Mouse (Mus musculus) liver, embryonic 16.5 days (tissue): ENCODE measurements at regions not wholly inside any gene's neighbourhood (a gene's known extent, or its start where the extent isn't known, plus 50 kb on each side); places are given as distances from the start of the nearest gene placed in this dataset.

Source experiments
- ATAC-seq: fragments of 200-750 bp; cut with Nextera tagmentation; 2 replicates; pipeline ENCODE4 v1.8.0; 2017; ENCODE audit warnings: low read depth, mild to moderate bottlenecking, moderate number of reproducible peaks, moderate library complexity
- H3K27ac ChIP-seq: fragments of 300-500 bp; sonication (generic); 2 replicates; pipeline ENCODE4 v1.5.1; 2014; ENCODE audit warnings: mild to moderate bottlenecking, low read length
- H3K27me3 ChIP-seq: fragments of 300-500 bp; sonication (generic); 2 replicates; pipeline ENCODE4 v1.6.1; 2014; ENCODE audit warnings: low read depth, low read length, mixed read lengths; ENCODE audit not compliant: control insufficient read depth, insufficient read depth
- H3K36me3 ChIP-seq: fragments of 300-500 bp; sonication (generic); 2 replicates; pipeline ENCODE4 v1.6.1; 2014; ENCODE audit warnings: mild to moderate bottlenecking; ENCODE audit not compliant: control insufficient read depth, insufficient read depth
- H3K4me1 ChIP-seq: fragments of 300-500 bp; sonication (generic); 2 replicates; pipeline ENCODE4 v1.6.1; 2014; ENCODE audit warnings: low read depth, low read length, mixed read lengths; ENCODE audit not compliant: control insufficient read depth
- H3K4me2 ChIP-seq: fragments of 300-500 bp; sonication (generic); 2 replicates; pipeline ENCODE4 v1.6.1; 2014; ENCODE audit warnings: low read depth, low read length, mixed read lengths
- H3K4me3 ChIP-seq: fragments of 300-500 bp; sonication (generic); 2 replicates; pipeline ENCODE4 v1.5.1; 2014; ENCODE audit warnings: low read depth, mild to moderate bottlenecking, low read length
- H3K9ac ChIP-seq: fragments of 300-500 bp; sonication (generic); 2 replicates; pipeline ENCODE4 v1.6.1; 2014; ENCODE audit warnings: low read depth, low read length
- H3K9me3 ChIP-seq: fragments of 300-500 bp; sonication (generic); replicated peaks from 2 replicates; pipeline ENCODE4 v1.6.1; 2016; ENCODE audit warnings: low read length; ENCODE audit not compliant: control insufficient read depth
- WGBS: fragments of 180-500 bp; shearing (Covaris S2); extraction: QIAGEN DNeasy Blood & Tissue Kit; methylation state at CpG from one replicate; pipeline ENCODE4 v1.1.7; 2014; ENCODE audit not compliant: insufficient replicate concordance; 5-methylcytosine and 5-hydroxymethylcytosine counted together

- Histone ChIP-seq H3K36me3 (no peaks in the 10 kb centered on the region), H3K4me3 (no peak overlapping the region), H3K4me2 (no peak overlapping the region), H3K9ac (no peak overlapping the region), H3K27me3 (no peaks in the 10 kb centered on the region), H3K4me1 (no peaks in the 10 kb centered on the region), H3K9me3 (no peaks in the 10 kb centered on the region), H3K27ac (no peak overlapping the region)
- 51% methylated on average over 2 of the region's 2 CpGs for WGBS
- ATAC-seq: no peak
Measured at GRCm38 (mm10) chr6:95006485-95006884, 110.6 kb upstream of the Kbtbd8 start.

- 51% methylated on average over 3 of the region's 3 CpGs for WGBS
- no peaks in the 10 kb centered on the region for H3K4me1 ChIP-seq
- no peak overlapping the region for H3K27ac ChIP-seq
- no peak for ATAC-seq
- no peaks in the 10 kb centered on the region for H3K27me3 ChIP-seq
- no peak overlapping the region for H3K4me3 ChIP-seq
- H3K4me2 ChIP-seq: no peak overlapping the region
- no peaks in the 10 kb centered on the region for H3K36me3 ChIP-seq
- H3K9me3 ChIP-seq: no peaks in the 10 kb centered on the region
- H3K9ac ChIP-seq: no peak overlapping the region
Measured at GRCm38 (mm10) chr6:95003716-95004115, 113.3 kb upstream of the Kbtbd8 start.

- 40% methylated on average over 4 of the region's 4 CpGs for WGBS
- Histone ChIP-seq H3K27ac (no peak overlapping the region), H3K4me2 (no peak overlapping the region), H3K36me3 (no peaks in the 10 kb centered on the region), H3K9ac (no peak overlapping the region), H3K4me3 (no peak overlapping the region), H3K4me1 (no peaks in the 10 kb centered on the region), H3K9me3 (no peaks in the 10 kb centered on the region), H3K27me3 (no peaks in the 10 kb centered on the region)
- ATAC-seq: no peak
Measured at GRCm38 (mm10) chr6:94999562-94999961, 117.5 kb upstream of the Kbtbd8 start.

GRCm38 (mm10) chr6:94999002-94999401, 118.0 kb upstream of the Kbtbd8 start:
- no peaks in the 10 kb centered on the region for H3K4me1 ChIP-seq
- 52% methylated on average over 6 of the region's 6 CpGs for WGBS
- no peak overlapping the region for H3K4me2 ChIP-seq
- no peak overlapping the region for H3K4me3 ChIP-seq
- no peaks in the 10 kb centered on the region for H3K36me3 ChIP-seq
- no peaks in the 10 kb centered on the region for H3K9me3 ChIP-seq
- no peak overlapping the region for H3K9ac ChIP-seq
- H3K27ac ChIP-seq: no peak overlapping the region
- H3K27me3 ChIP-seq: no peaks in the 10 kb centered on the region
- no peak for ATAC-seq

DNA sequence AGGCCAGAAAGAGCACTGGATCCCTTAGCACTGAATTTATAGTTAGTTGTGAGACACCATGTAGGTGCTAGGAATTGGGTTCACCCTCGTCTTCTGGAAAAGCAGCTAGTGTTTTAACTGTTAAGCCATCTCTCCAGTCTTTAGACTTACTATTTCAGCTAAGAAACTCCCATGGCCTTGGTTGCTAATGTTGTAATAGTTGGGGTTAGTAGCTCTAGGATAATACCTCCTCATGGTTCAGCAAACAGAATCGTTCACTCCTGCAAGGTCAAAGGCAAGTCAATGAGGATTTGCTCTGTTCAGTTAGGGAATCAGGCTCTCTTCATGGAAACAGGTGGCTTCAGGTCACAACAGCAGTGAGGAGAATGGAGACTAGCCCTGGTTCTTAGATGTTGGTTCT, 118.7 kb upstream of the Kbtbd8 start:
- Histone ChIP-seq H3K9me3 (no peaks in the 10 kb centered on the region), H3K27ac (no peak overlapping the region), H3K4me1 (no peaks in the 10 kb centered on the region), H3K4me2 (no peak overlapping the region), H3K9ac (no peak overlapping the region), H3K27me3 (no peaks in the 10 kb centered on the region), H3K36me3 (no peaks in the 10 kb centered on the region), H3K4me3 (no peak overlapping the region)
- no peak for ATAC-seq
- 48% methylated on average over 2 of the region's 2 CpGs for WGBS

- 74% methylated on average over 1 of the region's 1 CpGs for WGBS
- no peak overlapping the region for H3K4me2 ChIP-seq
- no peaks in the 10 kb centered on the region for H3K27me3 ChIP-seq
- no peaks in the 10 kb centered on the region for H3K36me3 ChIP-seq
- H3K9ac ChIP-seq: no peak overlapping the region
- ATAC-seq: no peak
- no peaks in the 10 kb centered on the region for H3K9me3 ChIP-seq
- no peak overlapping the region for H3K4me3 ChIP-seq
- no peak overlapping the region for H3K27ac ChIP-seq
- no peaks in the 10 kb centered on the region for H3K4me1 ChIP-seq
Measured at GRCm38 (mm10) chr6:94994376-94994775, 122.7 kb upstream of the Kbtbd8 start.

DNA sequence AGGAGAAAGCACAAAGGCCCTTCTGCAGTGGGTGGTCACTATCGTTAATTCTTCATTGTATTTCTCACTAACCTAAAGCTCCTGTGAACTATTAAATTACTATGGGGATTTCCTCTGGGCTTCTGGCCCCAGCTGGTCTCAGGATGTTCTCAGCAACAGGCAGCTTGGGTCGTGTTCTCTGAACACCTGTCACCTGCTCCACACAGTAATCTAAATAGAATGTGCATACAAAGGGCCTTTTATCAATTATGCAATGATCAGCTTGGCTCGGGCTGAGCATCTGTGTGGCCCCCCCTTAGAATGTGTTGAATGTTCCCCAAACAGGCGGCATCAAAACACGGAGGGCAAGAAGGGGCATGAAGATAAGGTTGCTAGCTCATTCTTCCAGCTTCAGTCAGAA, 129.6 kb upstream of the Kbtbd8 start:
- no peak overlapping the region for H3K4me3 ChIP-seq
- H3K27ac ChIP-seq: no peak overlapping the region
- H3K36me3 ChIP-seq: no peaks in the 10 kb centered on the region
- no peak overlapping the region for H3K4me2 ChIP-seq
- H3K27me3 ChIP-seq: no peaks in the 10 kb centered on the region
- no peak overlapping the region for H3K9ac ChIP-seq
- no peaks in the 10 kb centered on the region for H3K9me3 ChIP-seq
- no peak for ATAC-seq
- no peaks in the 10 kb centered on the region for H3K4me1 ChIP-seq
- WGBS: 39% methylated on average over 5 of the region's 5 CpGs

- ATAC-seq: no peak
- Histone ChIP-seq H3K9ac (no peak overlapping the region), H3K27ac (no peak overlapping the region), H3K9me3 (no peaks in the 10 kb centered on the region), H3K4me1 (no peaks in the 10 kb centered on the region), H3K27me3 (no peaks in the 10 kb centered on the region), H3K4me2 (no peak overlapping the region), H3K4me3 (no peak overlapping the region), H3K36me3 (no peaks in the 10 kb centered on the region)
- 16% methylated on average over 4 of the region's 4 CpGs for WGBS
Measured at GRCm38 (mm10) chr6:94986346-94986745, 130.7 kb upstream of the Kbtbd8 start.

DNA sequence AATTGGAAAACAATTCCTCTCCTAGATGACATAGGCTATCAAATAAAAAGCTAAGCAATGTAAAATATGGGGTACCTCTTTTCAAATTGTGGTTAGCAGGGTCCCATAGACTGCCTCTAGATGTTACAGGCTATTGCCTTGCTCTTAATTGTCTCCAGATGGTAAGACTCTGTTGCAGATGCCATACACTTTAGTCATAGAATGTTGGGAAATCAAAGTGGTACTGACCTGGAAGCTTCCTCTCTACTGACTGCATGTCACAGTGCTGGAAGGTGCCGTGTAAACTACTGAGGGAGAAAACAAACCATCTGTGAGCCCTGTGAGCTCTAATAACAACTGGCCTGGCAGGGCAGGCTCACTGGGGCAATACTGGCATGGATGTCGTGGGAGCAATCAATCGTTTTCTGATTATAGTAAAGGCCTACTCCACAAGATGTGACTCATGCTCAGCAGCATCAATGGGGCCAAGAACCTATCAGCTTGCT, 132.6 kb upstream of the Kbtbd8 start:
- Histone ChIP-seq H3K4me3 (no peak overlapping the region), H3K9me3 (no peaks in the 10 kb centered on the region), H3K4me2 (no peak overlapping the region), H3K4me1 (no peaks in the 10 kb centered on the region), H3K27me3 (no peaks in the 10 kb centered on the region), H3K36me3 (no peaks in the 10 kb centered on the region), H3K27ac (no peak overlapping the region), H3K9ac (no peak overlapping the region)
- ATAC-seq: no peak
- 52% methylated on average over 3 of the region's 3 CpGs for WGBS

GRCm38 (mm10) chr6:94968683-94969082, 148.4 kb upstream of the Kbtbd8 start:
- Histone ChIP-seq H3K36me3 (no peaks in the 10 kb centered on the region), H3K9me3 (no peaks in the 10 kb centered on the region), H3K9ac (no peak overlapping the region), H3K4me3 (no peak overlapping the region), H3K4me2 (no peak overlapping the region), H3K4me1 (no peaks in the 10 kb centered on the region), H3K27ac (no peak overlapping the region), H3K27me3 (no peaks in the 10 kb centered on the region)
- ATAC-seq: no peak
- 49% methylated on average over 5 of the region's 5 CpGs for WGBS
